Mouse (Mus musculus) left cerebral cortex, postnatal 10 days (tissue): Measurements from ENCODE around the gene Tead4. TPM values are rescaled to one million over a fixed set of nuclear protein-coding genes. Genes with fewer than 3 reads are reported as not detected.
"Not testable (repeated sequence)": the region's sequence is repeated elsewhere in the genome, so short reads cannot be mapped to it uniquely, and the experiment has no call there.

Source experiments
- DNase-seq, 2 experiments: peaks; one replicate each; pipeline ENCODE4 v3.0.0; 2021 to 2022; ENCODE audit warnings: low spot score in 2 of 2, mixed read lengths in 1 of 2; ENCODE audit errors: extremely low spot score in 1 of 2
- intact Hi-C: fragments of 180-260 bp; cut with DNase I; formaldehyde crosslinking; loops from one replicate; pipeline ENCODE4 v1.15.1; 2025
- total RNA-seq, 2 experiments: library from RNA; stranded (reverse); gene quantifications; 2 replicates each; pipeline ENCODE4 v1.2.3; 2021

Tead4 gene
- 1 to 10 TPM in 1 of 2 experiments, under 1 TPM in 1; 0.85 to 1.1 TPM for total RNA-seq

DNA sequence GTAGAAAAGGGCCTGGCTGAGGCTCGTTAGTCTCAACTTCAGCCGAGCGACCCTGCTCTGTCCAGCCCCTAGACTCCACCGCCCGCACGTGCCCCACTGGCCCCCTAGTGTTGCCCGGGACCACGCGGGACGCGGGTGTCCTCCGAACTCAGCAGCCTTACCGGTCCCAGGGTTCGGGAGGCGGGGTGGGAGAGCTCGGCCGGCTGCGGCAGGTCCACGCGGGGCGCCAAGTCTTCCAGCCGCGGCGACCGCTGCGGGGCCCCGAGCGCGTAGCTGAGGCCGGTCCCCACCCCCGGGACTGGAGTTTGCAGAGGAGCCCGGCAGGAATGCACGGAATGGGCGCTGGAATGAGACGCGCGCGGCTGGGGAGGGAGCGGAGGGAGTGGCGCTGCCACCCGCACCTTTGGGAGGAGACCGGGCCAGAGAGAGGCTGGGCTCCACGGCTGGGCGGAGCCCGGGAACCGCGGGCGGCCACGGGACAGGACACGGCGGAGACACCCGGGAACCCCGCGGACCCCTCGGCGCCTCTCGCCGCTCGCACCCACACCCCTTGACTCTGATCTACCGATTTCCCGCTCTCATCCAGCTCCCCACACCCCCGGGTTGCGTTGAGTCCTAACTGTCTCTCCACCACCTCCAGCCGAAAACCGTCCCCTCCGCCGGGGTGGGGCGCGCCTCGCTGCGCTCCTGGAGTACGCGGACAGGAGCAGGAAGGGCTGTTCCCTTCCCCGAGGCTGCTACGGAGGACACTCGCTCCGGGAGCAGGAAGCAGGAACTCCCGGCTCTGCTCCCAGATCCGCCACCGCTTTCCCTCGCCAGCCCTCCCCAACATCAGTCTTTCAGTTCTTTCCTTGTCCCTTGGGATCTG, at the start of gene Tead4:
Gene Tead4, minus strand, starts transcription at position 690 of the 868 bp plus-strand sequence.
- intact Hi-C loops: no loop called here
- DNase-seq: peak in 1 of 2 experiments; percentile 76

DNA sequence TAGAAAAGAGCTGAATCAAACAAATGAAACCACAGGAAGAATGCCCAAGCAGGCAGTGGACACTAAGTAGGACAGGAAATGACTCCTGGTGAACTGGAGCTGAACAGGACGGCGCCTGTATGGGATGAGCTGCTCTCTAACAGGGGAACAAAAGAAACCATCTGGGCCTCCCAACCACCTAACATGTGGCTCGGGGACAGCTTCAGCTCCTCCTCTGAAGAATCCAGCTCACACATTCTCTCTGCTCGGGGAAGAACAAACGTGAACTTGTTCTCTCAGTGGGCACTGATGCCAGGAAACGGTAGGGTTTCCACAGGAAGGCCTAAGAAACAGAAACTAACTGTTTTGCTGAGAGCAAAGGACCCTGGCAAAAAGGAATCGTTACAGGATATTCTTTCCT, 49.1 kb upstream of the Tead4 start:
- intact Hi-C loops: no loop called here
- peak; percentile 53 to 59 for DNase-seq

DNA sequence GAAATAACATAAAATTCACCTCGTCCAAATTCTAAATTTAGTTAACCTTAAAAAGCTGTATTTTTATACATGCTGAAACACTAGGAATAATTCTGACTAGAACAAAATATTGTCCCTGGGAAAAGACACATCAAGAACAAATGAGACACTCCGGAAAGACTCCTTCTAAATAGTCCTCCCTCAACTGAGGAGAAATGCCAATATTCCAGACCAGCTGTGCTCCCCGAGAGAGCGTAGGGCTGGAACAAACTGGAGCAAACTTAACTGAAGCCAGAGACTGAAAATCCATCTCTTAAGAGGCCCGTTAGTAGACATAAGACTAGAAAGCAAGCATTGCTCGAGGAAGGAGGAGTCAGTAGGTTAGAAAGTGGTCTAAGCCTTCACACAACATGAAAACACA, 46.2 kb upstream of the Tead4 start:
- no peak for DNase-seq
- intact Hi-C loops: no loop called here

DNA sequence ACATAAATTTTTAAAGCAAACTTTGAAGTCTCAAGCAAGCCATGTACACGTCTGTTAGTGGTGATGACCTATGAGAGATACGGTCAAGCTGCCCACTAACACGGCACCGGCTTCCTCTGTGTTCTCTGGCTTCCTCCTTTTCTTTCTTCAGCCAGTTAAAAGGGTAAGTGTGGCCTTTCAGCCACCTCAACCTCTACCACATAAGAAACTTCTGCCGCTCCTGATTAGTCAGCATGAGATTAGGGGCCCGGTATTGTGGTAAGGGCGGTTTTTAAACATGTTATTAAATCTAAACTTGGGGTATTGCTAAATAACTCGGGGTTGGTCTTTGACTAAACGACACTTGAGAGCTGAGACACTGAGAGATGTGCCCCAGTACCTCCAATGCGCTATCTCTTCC, 45.0 kb upstream of the Tead4 start:
- intact Hi-C loops: no loop called here
- DNase-seq: no peak

DNA sequence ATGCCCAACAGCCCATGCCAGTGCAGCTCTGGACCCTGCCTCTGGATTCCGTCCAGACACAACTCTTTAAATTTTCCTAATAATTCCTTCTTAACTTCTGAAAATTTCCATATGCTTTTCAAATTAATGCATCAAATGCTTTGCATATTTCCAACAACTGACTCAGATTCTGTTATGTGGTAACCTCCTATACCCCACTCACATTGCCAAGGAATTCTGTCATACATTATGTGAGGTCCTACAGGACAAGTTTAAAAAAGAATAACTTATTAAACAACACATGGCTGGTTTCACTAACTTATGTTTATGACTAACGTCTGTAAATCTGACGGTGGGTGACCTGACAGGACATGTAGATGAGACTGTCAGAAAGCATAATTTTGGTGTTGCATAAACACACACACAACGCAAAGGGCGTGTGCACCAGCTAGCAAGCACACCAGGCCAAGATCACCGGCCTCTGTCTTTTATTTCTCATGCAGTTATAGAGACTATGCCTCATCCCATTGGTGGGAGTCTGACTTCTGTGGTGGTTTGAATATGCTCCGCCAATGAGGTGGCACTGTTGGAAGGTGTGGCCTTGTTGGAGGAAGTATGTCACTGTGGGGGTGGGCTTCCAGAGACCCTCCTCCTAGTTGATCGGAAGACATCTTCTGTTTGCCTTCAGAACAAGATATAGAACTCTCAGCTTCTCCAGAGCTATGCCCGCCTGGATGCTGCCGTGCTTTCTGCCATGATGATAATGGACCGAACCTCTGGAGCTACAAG, 41.5 kb upstream of the Tead4 start:
- intact Hi-C loops: no loop called here
- DNase-seq: no peak

DNA sequence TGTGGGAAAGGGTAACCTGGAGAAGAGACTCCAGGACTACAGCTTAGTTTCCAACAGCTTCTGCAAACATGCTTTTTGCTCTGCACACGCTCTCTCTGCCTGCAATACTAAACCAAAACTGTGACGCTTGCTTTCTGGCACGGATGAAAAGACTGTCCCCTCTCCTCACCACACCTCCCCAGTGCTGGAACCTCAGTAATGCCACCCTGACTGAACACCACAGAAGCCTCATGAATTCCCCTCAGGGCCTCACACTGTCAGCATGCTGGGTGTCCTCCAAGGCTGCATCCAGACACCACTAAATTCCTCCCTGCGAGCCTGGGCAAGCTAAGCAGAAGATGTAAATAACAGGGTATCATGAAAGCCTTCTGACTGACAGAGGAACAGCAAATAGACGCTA, 38.3 kb upstream of the Tead4 start:
- intact Hi-C loops: no loop called here
- no peak for DNase-seq

DNA sequence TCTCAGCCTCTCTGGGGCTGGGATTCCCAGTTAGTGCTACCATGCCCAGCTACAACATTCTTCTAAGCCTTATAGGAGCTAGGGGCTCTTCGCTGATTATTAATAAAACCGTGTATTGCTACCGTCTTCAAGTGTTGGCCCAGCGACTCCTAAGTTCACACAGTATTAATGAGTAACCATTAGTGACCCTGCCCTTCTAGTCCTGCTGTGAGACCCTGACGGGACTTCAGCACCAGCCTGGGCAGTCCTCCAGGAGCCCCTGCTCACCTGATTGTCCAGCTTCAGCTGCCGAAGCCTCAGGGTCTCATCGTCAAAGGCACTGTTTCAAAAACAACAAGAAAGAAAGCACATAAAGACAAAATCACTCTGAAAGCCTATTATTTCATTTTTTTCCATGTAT, 36.8 kb upstream of the Tead4 start:
- intact Hi-C loops: no loop called here
- no peak for DNase-seq

DNA sequence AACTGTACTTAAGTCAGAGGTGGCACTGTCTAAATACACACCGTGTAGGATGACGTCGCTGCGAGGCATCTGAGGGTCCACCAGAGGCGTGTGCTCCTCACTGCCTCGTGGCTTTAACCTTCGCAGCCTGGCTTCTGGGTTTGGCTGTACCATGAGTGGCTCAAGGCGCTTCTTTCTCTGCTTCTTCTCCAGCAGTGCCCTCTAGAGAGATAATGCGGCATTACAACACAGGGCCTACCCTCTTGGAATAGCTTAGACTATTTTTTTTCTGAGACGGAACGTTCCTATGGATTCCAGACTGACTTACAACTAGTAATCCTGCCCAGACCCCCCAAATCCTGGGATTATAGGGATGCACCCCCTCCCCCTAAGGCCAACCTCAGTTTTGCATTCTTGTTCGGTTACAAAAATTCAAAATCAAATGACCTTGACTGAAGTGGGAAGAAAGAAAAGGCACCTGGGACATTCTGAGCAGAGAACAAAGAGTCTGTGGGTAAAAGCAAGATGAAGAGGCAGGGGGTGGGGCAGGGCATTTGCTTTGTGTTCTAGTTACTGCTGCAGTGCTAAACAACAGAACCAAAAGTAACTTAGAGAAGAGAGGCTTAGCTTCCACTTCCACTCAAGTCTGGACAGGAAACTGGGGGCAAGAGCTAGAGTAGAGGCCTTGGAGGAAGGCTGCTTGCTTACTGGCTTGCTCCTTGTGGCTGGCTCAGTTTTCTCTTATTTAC, 33.9 kb upstream of the Tead4 start:
- intact Hi-C loops: no loop called here
- peak; percentile 46 to 82 for DNase-seq

DNA sequence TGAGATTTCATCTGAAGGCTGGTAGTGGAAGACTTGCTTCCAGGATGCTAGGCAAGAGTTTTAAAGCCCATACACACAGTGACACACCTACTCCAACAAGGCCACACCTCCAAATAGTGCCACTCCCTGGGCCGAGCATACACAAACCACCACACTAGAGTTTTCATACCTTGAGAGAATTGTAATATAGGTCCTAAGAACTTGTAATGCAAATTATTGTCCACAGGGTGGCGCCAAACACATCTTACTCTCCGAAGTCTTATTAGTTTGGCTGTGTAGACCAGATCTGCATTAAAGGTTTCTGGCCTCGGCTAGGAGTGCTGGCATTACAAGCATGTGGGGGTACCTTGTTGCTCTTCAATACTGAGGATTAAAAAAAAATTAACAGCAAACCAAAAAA, 17.7 kb upstream of the Tead4 start:
- intact Hi-C loops: loop anchor here (5.0 kb wide), 2 partner anchors 39 to 94 kb away; partner anchors contain the start of gene Tulp3
- peak; percentile 47 to 64 for DNase-seq

DNA sequence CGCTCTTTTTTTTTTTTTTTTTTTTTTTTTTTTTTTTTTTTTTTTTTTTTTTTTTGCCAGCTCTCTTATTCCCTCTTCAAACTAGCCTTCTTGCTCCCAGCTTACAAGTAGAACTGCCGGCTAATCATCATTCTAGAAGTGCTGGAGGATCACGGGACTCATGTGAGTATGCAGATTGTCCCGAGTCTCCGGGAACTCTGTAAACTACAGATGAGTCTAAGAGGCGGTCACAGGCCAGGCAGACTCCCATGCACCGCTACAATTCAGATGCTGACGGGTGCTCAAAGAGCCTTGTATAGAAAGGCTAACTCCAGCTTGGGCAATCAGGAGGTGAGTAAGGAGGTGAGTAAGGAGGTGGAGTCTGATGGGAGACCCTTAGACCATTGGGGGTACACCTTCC, 15.0 kb upstream of the Tead4 start:
- no peak for DNase-seq
- intact Hi-C loops: loop anchor here (5.0 kb wide), 2 partner anchors 42 to 97 kb away; partner anchors contain the start of gene Tulp3

DNA sequence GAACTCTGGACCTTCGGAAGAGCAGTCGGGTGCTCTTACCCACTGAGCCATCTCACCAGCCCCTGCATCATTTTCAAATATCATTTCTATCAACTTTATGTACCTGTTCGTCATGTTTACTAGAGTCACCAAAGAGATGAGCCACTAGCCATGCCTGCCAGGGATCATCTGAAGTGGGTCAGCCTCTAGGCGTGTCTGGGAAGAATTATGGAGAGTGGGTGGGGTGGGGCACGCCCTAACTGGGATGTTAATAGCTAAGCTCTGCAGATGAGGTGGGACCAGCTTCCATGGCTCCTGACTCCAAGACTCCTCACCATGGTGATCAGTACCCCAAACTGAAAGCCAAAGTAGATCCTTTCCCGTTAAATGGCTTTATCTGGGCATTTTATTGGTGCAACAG, 14.2 kb upstream of the Tead4 start:
- intact Hi-C loops: loop anchor here (5.0 kb wide), 2 partner anchors 43 to 98 kb away; partner anchors contain the start of gene Tulp3
- DNase-seq: no peak

DNA sequence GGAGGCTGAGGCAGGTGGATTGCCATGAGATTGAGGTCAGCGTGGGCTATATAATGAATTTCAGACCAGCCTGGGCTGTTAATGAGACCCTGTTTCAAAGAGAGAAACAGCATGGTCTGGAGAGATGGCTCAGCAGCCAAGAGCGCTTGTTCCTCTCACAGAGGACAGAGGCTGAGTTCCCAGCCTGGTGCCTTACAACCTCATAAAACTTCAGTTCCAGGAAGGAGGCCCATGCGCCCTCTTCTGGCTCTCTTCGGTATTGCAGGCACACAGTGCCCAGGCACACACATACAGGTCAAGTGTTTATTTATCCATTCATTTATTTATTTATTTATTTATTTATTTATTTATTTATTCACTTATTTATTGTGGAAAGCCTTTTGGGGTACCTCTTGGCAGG, 7.7 kb upstream of the Tead4 start:
- DNase-seq: peak in 1 of 2 experiments; percentile 55
- intact Hi-C loops: no loop called here

DNA sequence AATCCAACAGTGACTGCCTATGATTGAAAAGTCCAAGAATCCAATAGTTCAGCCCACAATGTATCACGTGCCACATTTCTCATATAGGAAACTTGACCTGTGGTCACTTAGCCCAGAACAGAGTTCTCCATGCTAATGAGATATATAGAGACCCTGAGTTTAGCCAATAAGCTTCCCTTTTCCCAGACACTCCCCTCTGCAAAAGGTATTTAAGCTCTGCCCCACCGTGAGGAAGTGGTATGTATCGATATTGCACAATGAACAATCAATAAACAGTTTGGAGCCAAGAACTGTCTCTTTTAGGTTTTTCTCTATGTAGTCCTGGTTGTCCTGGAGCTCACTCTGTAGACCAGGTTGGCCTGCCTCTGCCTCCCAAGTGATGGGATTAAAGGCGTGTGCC, 4.2 kb upstream of the Tead4 start:
- no peak for DNase-seq
- intact Hi-C loops: no loop called here

DNA sequence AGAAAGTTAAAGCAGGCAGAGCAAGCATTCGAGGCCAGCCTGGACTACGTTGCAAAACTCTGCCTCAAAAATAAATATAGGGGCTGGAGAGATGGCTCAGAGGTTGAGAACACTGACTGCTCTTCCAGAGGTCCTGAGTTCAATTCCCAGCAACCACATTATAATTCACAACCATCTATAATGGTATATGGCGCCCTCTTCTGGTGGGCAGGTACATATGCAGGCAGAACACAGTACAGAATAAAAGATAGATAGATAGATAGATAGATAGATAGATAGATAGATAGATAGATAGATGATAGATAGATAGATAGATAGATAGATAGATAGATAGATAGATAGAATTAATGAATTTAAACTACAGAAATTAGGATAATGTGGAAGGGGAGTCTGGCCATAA, 2.0 kb upstream of the Tead4 start:
- intact Hi-C loops, DNase-seq: not testable (repeated sequence)

DNA sequence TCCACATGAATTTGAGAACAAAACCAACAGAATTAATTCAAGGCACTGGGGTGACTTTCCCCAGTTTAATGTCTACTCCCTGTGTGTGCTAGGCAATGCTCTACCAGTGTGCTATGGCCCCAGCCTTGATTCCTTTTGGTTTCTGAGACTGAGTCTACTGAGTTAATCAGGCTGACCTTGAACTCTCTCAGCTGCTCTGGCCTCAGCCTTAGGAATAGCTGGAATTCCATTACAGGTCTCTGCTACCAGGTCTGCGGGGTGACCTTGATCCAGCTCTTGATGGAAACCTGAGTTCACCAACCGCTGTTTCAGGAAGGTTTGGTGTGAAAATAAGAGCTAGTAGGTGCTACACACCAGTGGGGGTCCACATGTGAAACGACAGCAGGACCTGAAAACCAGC, 1.3 kb upstream of the Tead4 start:
- no peak for DNase-seq
- intact Hi-C loops: no loop called here

DNA sequence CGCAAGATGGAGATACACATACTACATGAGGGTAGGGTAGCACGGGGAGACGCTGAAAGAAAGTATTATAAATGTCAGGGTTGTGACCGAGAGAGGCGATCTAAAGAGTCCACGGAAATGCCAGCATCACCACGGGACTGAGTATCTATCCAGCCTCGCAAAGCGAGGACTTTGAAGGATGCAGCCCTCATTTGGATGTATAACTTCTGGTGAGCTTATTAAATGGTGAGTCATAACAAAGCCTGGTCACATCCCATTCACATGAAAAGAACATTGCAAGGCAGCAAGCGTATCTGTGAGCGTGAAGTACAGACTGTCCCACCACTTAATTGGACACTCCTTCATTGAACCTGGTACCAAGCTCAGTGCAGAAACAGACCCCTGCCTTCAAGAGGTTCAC, 835 bp upstream of the Tead4 start:
- intact Hi-C loops: no loop called here
- no peak for DNase-seq

DNA sequence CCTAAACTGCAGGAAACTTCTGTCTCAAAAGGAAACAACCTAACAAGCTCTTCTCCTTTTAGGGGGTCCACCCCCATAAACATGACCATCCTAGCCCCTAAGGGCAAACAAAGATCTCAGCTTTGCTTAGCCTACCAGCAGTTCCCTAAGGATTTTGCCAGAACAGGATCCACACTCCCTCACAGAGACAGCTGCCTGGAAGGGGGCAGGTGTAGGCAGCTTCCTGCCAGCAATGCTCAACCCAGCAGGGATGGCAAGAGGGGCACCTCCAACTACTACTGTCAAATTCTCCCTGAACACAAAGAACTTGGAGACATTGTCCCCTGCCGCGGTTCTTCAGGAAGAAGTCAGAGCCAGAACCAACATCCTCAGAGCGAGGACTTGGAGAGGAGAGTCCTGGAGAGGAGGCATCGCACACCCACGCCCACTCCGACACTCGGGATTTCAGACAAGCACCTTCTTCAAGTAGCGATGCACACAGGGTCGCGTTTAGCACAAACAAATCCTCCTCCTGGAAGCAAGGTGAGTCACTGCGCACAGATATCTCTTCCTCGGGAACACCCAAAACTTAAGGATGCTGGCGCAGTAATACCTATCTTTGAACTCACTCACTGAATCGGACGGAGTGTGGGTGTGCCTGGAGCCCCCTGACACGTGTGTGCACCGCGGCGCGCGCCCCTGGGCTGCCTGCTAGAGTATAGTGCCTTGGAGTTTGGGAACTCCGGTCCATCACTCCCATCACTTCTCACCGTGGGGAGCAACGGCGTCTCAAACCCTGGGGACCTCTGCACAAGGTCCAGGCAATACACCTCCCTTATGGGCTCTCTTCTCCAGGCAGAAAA, 1.1 kb downstream of the Tead4 start:
- intact Hi-C loops: no loop called here
- DNase-seq: no peak

DNA sequence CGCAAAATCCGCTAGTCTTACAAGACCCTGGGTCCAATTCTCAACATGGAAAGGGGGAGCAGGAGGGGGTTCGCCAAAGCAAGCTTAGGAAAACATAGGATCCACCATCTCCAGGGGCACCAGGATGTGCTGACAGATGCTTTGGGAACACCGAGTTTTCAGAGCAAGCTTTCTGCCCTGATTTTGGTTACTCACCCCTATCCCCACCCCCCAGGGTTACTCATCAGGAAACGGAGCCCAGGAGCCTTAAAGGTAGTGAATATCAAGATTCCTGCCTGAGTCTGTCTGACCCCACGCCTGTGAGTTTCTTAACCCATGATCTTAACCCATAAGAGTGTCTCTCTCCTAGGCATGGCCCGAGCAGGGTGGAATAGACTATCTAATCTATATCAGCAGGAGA, 2.4 kb downstream of the Tead4 start:
- DNase-seq: no peak
- intact Hi-C loops: no loop called here
